Mouse (Mus musculus) embryonic facial prominence, embryonic 11.5 days (tissue): ENCODE measurements around the gene Tubg2. TPM values are rescaled to one million over a fixed set of nuclear protein-coding genes. Genes with fewer than 3 reads are reported as not detected.

Experiments
- ATAC-seq: fragments of 200-750 bp; cut with Nextera tagmentation; replicated peaks from 2 replicates; pipeline ENCODE4 v1.8.0; 2017; ENCODE audit warnings: low read depth; ENCODE audit not compliant: insufficient number of reproducible peaks, low FRiP score, low TSS enrichment
- DNase-seq: peaks from one replicate; pipeline ENCODE4 v3.0.0-alpha.2; 2015; ENCODE audit warnings: low spot score
- H3K27ac ChIP-seq: fragments of 300-500 bp; sonication (generic); replicated peaks from 2 replicates; pipeline ENCODE4 v1.5.1; 2014; ENCODE audit warnings: mild to moderate bottlenecking, low read depth, low read length, control low read depth
- H3K27me3 ChIP-seq: fragments of 300-500 bp; sonication (generic); 2 replicates; pipeline ENCODE4 v1.6.1; 2014; ENCODE audit warnings: mild to moderate bottlenecking, low read length, moderate library complexity, mixed read lengths; ENCODE audit not compliant: control insufficient read depth, insufficient read depth
- H3K36me3 ChIP-seq: fragments of 300-500 bp; sonication (generic); replicated peaks from 2 replicates; pipeline ENCODE4 v1.6.1; 2014; ENCODE audit warnings: low read depth, mild to moderate bottlenecking, low read length, moderate library complexity, mixed read lengths; ENCODE audit not compliant: control insufficient read depth, insufficient read depth
- H3K4me1 ChIP-seq: fragments of 300-500 bp; sonication (generic); 2 replicates; pipeline ENCODE4 v1.6.1; 2014; ENCODE audit warnings: low read length, mixed read lengths; ENCODE audit not compliant: control insufficient read depth, insufficient read depth
- H3K4me2 ChIP-seq: fragments of 300-500 bp; sonication (generic); 2 replicates; pipeline ENCODE4 v1.6.1; 2014; ENCODE audit warnings: low read depth, mild to moderate bottlenecking, control low read depth, low read length, moderate library complexity
- H3K4me3 ChIP-seq: fragments of 300-500 bp; sonication (generic); 2 replicates; pipeline ENCODE4 v1.5.1; 2014; ENCODE audit warnings: low read depth, low read length, control low read depth
- H3K9ac ChIP-seq: fragments of 300-500 bp; sonication (generic); replicated peaks from 2 replicates; pipeline ENCODE4 v1.6.1; 2014; ENCODE audit warnings: mild to moderate bottlenecking, control low read depth, low read length
- H3K9me3 ChIP-seq: fragments of 300-500 bp; sonication (generic); replicated peaks from 2 replicates; pipeline ENCODE4 v1.6.1; 2016; ENCODE audit warnings: mild to moderate bottlenecking, low read length, inconsistent platforms, mixed read lengths; ENCODE audit not compliant: control insufficient read depth
- WGBS: fragments of 180-500 bp; shearing (Covaris S2); extraction: QIAGEN DNeasy Blood & Tissue Kit; methylation state at CpG from one replicate; pipeline ENCODE4 v1.1.7; 2014; 5-methylcytosine and 5-hydroxymethylcytosine counted together
- polyA plus RNA-seq: library from polyadenylated mRNA; unstranded; fragments of >200 nt; fragmentation: Nextera tagmentation; extraction: Ambion mirVana; gene quantifications from 2 replicates; pipeline ENCODE4 v1.2.1, GENCODE M21; 2014

Gene Tubg2
- polyA plus RNA-seq, 1 experiment from 2014 or later: 7.8 TPM

- H3K4me3 ChIP-seq: no peak overlapping the region
- no peak overlapping the region for H3K9ac ChIP-seq
- no peak overlapping the region for H3K27ac ChIP-seq
- H3K9me3 ChIP-seq: no peaks in the 10 kb centered on the region
- H3K4me2 ChIP-seq: no peak overlapping the region
- H3K36me3 ChIP-seq: peaks cover 6% of the 10 kb centered on the region
- 87% methylated on average over 2 of the region's 2 CpGs for WGBS
- no peak for DNase-seq
- H3K27me3 ChIP-seq: no peaks in the 10 kb centered on the region
- no peaks in the 10 kb centered on the region for H3K4me1 ChIP-seq
- no peak for ATAC-seq
These were observed 24.5 kb upstream of the Tubg2 start for GRCm38 (mm10) chr11:101131187-101131586.

DNA sequence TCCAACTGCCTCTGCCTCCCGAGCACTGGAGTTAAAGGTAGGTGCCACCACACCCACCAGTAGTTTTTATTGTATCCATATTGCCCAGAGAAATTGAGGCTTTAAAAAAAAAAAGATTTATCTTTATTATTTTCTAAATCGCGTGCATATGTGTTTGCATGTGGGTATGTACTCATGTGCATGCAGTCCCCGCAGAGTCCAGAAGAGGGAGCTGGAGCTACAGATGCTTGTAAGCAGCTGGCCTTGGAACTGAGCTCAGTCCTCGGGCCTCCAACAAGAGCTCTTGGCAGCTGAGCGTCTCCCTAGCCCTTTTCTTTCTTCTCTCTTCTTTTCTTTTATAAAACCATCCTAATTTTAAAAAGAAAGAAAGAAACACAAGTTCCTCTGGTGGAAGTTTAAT lies 24.0 kb upstream of the Tubg2 start:
- H3K27me3 ChIP-seq: no peaks in the 10 kb centered on the region

DNA sequence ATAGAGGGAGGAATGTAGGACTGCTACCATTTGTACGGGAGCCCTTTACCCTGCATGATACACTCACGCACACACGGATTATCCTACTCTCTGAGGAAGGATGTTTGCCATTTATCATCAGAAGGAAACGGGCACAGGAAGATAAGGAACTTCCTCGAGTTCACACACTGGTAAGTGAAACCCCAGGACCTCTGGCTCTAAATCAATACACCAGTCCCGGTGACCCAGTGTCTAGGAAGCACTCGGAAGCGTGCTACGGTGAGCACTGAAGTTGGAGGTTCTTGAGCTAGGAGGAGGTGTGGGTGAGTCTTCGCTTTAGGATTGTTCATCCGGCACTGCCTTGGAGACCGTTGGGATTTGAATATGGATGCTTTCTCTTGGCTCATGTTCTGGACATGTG lies 22.7 kb upstream of the Tubg2 start:
- no peaks in the 10 kb centered on the region for H3K4me1 ChIP-seq
- ATAC-seq (no peak), DNase-seq (no peak)
- H3K9ac ChIP-seq: no peak overlapping the region
- H3K27me3 ChIP-seq: no peaks in the 10 kb centered on the region
- H3K9me3 ChIP-seq: no peaks in the 10 kb centered on the region
- no peak overlapping the region for H3K4me3 ChIP-seq
- H3K4me2 ChIP-seq: no peak overlapping the region
- WGBS: 85% methylated on average over 12 of the region's 12 CpGs
- H3K27ac ChIP-seq: no peak overlapping the region
- no peaks in the 10 kb centered on the region for H3K36me3 ChIP-seq

More for the DNA sequence above, 24.0 kb upstream of the Tubg2 start:
- Histone ChIP-seq H3K4me1 (no peaks in the 10 kb centered on the region), H3K36me3 (peaks cover under 1% of the 10 kb centered on the region), H3K9me3 (no peaks in the 10 kb centered on the region), H3K4me3 (no peak overlapping the region), H3K4me2 (no peak overlapping the region), H3K27ac (no peak overlapping the region), H3K9ac (no peak overlapping the region)
- ATAC-seq: no peak
- peak; percentile 57 for DNase-seq
- 85% methylated on average over 6 of the region's 6 CpGs for WGBS

GRCm38 (mm10) chr11:101134217-101134865 lies 21.4 kb upstream of the Tubg2 start:
- DNase-seq: no peak
- Histone ChIP-seq H3K4me3 (no peak overlapping the region), H3K4me2 (no peak overlapping the region), H3K9me3 (no peaks in the 10 kb centered on the region), H3K27ac (no peak overlapping the region), H3K36me3 (no peaks in the 10 kb centered on the region), H3K27me3 (no peaks in the 10 kb centered on the region), H3K4me1 (no peaks in the 10 kb centered on the region), H3K9ac (no peak overlapping the region)
- no peak for ATAC-seq
- 79% methylated on average over 13 of the region's 13 CpGs for WGBS

DNA sequence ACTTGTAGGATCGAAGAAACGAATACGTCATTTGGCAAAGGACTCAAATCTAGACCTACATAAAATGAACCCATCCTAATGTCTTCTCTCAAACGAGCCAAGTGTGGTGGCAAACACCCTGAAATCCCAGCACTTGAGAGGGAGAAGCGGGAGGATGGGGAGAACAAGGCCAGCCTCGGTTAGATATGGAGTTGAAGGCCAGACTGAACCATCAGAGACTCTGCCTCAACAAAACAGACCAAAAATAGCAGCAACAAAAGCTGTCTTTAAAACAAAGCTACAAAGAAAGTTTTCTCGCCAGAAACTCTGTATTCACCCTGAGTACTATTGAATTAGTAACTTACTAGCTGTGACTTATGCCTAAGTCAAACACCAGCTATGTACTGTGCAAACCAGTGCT lies 18.7 kb upstream of the Tubg2 start:
- Histone ChIP-seq H3K4me3 (no peak overlapping the region), H3K9ac (no peak overlapping the region), H3K4me2 (no peak overlapping the region), H3K27ac (no peak overlapping the region), H3K4me1 (no peaks in the 10 kb centered on the region), H3K36me3 (no peaks in the 10 kb centered on the region), H3K9me3 (no peaks in the 10 kb centered on the region), H3K27me3 (no peaks in the 10 kb centered on the region; the same call in none of the 2 replicates)
- ATAC-seq: no peak
- no peak for DNase-seq
- WGBS: 84% methylated on average over 7 of the region's 7 CpGs

DNA sequence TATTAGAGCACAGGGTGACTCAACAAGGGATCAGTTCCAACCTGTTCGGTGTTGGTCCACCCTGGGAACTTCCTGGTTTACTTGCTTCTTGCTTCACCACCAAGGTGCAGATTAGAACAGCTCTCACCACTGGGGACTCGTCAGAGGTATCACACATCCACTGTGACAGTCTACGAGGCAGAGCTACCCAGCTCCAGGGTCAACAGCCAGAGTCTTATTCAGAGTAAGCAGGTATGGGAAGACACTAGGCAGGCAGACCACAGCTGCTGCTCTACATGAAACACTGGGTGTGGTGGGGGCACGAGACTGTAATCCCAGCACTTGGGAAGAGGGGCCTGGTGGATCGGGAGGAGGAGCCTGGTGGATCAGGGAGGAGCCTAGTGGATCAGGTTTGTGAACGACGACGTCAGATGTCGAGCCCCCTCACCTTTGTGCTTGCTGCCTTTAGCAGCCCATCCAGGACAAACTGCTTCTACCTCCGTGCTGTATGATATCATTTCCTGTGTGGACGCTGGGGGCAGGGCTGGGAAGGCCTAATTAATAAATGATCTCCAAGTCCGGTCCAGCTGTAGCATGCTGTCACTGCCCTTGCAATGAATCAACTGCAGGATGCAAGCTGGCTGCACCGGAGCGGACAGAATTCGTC lies 17.0 kb upstream of the Tubg2 start:
- Histone ChIP-seq H3K4me3 (no peak overlapping the region), H3K27ac (no peak overlapping the region), H3K27me3 (no peaks in the 10 kb centered on the region; the same call in none of the 2 replicates), H3K36me3 (no peaks in the 10 kb centered on the region), H3K9me3 (no peaks in the 10 kb centered on the region), H3K4me2 (peak overlapping the region; percentile 20; the same call in 1 of the 2 replicates), H3K4me1 (no peaks in the 10 kb centered on the region), H3K9ac (peak overlapping the region; percentile 15; the same call in 1 of the 2 replicates)
- ATAC-seq (peak; percentile 66; the same call in 1 of the 2 replicates), DNase-seq (peak; percentile 45)
- 28% methylated on average over 15 of the region's 15 CpGs for WGBS

GRCm38 (mm10) chr11:101140164-101140819 lies 15.4 kb upstream of the Tubg2 start:
- H3K27ac ChIP-seq: no peak overlapping the region
- no peaks in the 10 kb centered on the region for H3K36me3 ChIP-seq
- no peaks in the 10 kb centered on the region for H3K4me1 ChIP-seq
- DNase-seq (no peak), ATAC-seq (no peak)
- peak overlapping the region; percentile 50 for H3K9ac ChIP-seq
- H3K4me2 ChIP-seq: peak overlapping the region; percentile 37
- 0 out of 2 replicates have a peak overlapping the region, but pooled peaks have one; percentile 17 for H3K4me3 ChIP-seq
- no peaks in the 10 kb centered on the region; the same call in none of the 2 replicates for H3K27me3 ChIP-seq
- WGBS: 45% methylated on average over 27 of the region's 27 CpGs
- H3K9me3 ChIP-seq: no peaks in the 10 kb centered on the region

DNA sequence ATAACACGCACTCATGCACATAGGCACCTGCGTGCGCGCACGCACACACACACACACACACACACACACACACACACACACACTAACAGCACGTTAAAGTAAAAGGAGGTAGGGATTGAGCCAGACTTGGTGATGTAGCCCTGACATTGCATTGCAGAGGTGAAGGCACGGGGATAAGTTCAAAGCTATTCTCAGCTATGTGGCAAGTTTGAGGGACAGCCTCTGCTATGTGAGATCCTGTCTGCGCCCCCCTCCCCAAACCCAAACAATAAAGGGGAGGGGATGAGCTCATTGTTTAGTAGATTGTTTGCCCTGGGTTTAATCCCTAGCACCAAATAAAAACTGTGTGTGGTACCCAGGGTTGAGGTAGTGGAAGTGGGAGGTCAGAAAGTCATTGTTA lies 14.6 kb upstream of the Tubg2 start:
- DNase-seq (no peak), ATAC-seq (no peak)
- Histone ChIP-seq H3K9ac (no peak overlapping the region), H3K27ac (no peak overlapping the region), H3K4me2 (no peak overlapping the region), H3K36me3 (no peaks in the 10 kb centered on the region), H3K9me3 (no peaks in the 10 kb centered on the region), H3K4me3 (no peak overlapping the region), H3K4me1 (no peaks in the 10 kb centered on the region), H3K27me3 (no peaks in the 10 kb centered on the region; the same call in none of the 2 replicates)
- 80% methylated on average over 8 of the region's 8 CpGs for WGBS
